Mouse (Mus musculus): ENCODE results near the gene Alox8. TPM values are rescaled to one million over a fixed set of nuclear protein-coding genes. Genes with fewer than 3 reads are reported as not detected.

Alox8 gene
- polyA plus RNA-seq, 1 experiment = 1.8 TPM

DNA sequence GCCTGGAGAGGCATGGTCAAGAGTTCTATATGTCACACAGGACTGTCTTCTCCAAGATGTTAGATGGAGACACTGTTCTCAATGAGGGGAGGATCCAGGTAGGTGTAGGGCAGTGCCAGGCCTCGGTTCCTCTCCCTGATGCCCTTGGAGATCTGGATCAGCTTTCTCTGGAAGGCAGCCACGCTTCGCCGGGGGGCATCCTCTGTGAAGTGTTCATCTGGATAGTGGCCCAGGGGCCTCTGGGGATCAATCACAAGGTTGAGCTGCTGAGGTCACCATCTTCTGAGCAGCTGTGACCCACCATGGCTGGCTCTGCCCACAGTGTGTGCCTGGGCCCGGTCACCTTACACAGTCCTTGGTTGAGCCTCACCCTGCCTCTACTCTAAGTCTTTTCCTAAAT lies 12.6 kb downstream of the Alox8 start:
- no peak for DNase-seq (ENCODE audit: extremely low spot score in 1 of 2, low spot score in 1 of 2)

GRCm38 (mm10) chr11:69180120-69180519 lies 17.5 kb downstream of the Alox8 start:
- no peak for DNase-seq (ENCODE audit: extremely low spot score in 1 of 2, low spot score in 1 of 2)

- no peak for DNase-seq (ENCODE audit: extremely low spot score in 1 of 2, low spot score in 1 of 2)
These were observed 18.1 kb downstream of the Alox8 start for GRCm38 (mm10) chr11:69179512-69179911.

GRCm38 (mm10) chr11:69178525-69178924 lies 19.1 kb downstream of the Alox8 start:
- DNase-seq (ENCODE audit: extremely low spot score in 1 of 2, low spot score in 1 of 2) = no peak

DNA sequence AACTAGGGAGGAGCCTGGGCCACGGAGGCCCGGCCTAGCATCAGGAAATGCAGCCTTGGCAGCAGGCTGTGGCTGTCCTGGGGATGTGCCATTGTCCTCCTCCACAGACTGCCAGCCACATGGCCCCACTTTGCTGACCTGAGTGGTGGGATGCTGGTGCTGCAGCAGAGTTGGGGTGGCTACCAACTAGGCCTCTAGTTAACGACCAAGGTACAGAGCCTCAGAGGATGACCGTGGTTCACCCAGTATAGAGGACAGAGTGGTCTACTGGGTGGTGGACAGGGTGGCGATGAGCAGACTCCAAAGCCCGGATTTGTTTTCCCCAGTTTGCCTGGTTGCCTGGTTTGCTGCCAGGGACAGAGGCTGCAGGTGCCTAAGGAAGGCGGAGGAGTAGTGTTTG lies 22.9 kb downstream of the Alox8 start:
- DNase-seq (ENCODE audit: extremely low spot score in 1 of 2, low spot score in 1 of 2) = no peak

DNA sequence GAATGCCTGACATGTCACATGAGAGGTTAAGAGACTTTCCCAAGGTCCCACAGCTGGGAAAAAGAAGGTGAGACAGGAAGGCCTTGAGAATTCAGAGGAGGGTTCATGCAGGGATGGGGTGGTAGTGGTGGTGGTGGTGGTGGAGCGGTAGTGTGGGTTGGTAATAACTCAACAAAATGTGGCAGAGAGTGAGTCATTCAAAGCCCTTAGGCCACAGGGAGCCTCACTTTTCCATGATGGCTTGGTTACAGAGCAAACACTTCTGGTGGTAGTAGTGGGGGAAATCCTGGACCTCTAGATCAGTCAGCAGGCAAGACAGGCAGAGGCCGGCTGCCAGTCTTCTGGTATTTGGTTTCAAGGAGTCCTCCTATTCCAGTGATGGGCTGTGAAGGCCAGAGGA lies 25.0 kb downstream of the Alox8 start:
- no peak for DNase-seq (ENCODE audit: extremely low spot score in 1 of 2, low spot score in 1 of 2)

- DNase-seq (ENCODE audit: extremely low spot score in 1 of 2, low spot score in 1 of 2) = peak in 1 of 2 experiments; percentile 62
These were observed 26.0 kb downstream of the Alox8 start for GRCm38 (mm10) chr11:69171626-69172025.

- DNase-seq (ENCODE audit: extremely low spot score in 1 of 2, low spot score in 1 of 2) = peak; percentile 46 to 76
These were observed 28.3 kb downstream of the Alox8 start for GRCm38 (mm10) chr11:69169313-69169712.

DNA sequence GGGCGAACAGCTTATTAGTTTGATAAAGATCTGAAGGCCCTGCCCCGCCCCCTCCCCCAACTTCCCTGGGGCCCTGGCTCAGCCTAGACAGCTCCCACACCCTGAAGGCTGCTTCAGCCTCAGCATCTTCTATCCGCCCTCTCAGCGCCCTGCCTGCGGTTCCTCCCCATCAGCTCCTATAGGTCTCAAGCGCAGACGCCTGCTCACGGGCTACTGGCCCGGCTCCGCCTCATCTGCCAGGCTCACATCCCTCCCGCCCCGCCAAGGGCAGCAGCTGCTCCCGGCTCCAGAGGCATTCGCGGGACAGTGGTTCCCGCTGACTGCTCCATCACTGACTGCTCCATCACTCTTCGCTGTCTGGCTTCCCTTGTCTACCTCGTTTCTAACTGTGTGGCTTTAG lies 40.8 kb downstream of the Alox8 start, which contains the start of gene Alox12b:
Gene Alox12b (plus strand): TSS at position 190 of the 400 bp plus-strand sequence.
- DNase-seq (ENCODE audit: extremely low spot score in 1 of 2, low spot score in 1 of 2) = peak in 1 of 2 experiments; percentile 51

- DNase-seq (ENCODE audit: extremely low spot score in 1 of 2, low spot score in 1 of 2) = peak in 1 of 2 experiments; percentile 50
These were observed 42.3 kb downstream of the Alox8 start for GRCm38 (mm10) chr11:69155351-69155750.

DNA sequence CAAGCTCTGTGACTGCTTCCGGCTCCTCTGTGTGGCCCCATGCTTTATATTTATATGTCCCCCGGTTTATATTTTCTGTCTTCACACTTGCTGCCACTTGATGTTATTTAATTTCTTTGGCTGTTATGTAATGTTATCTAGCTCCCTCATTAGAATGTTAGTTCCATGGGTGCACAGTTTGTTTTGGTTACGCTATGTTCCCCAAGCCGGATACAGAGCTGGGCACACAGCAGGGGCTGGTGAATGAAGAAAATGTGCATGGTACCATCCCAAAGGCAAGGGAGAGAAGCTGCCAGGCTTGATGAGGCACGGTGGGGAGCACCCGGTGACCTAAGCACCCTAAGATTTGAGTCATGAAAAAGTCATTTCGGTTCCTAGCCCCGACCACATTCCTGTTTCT lies 43.8 kb downstream of the Alox8 start:
- no peak for DNase-seq (ENCODE audit: extremely low spot score in 1 of 2, low spot score in 1 of 2)

DNA sequence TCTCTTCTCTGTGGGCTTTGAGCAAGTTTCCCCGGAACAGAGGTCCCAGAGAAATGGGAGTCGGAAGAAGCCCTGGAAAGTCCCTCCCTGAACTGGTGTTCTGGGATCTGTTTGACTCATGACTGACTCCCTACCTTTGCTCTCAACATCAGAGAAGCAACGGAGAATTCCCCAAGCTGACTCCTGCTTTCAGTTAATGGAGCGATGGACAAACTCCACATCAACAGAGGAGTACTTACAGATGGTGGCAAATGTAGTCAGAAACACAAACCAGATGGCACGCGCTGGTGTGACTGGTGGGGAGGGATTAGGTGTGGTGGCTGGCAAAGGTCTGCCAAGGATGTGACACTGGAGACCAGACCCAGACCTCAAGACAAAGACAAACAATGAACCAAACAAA lies 46.6 kb downstream of the Alox8 start:
- DNase-seq (ENCODE audit: extremely low spot score in 1 of 2, low spot score in 1 of 2) = no peak

- peak in 1 of 2 experiments; percentile 80 for DNase-seq (ENCODE audit: extremely low spot score in 1 of 2, low spot score in 1 of 2)
These were observed 47.2 kb downstream of the Alox8 start for GRCm38 (mm10) chr11:69150444-69150843.

- DNase-seq (ENCODE audit: extremely low spot score in 1 of 2, low spot score in 1 of 2) = no peak
These were observed 47.9 kb downstream of the Alox8 start for GRCm38 (mm10) chr11:69149728-69150127.

GRCm38 (mm10) chr11:69148451-69148960 lies 49.1 kb downstream of the Alox8 start:
- DNase-seq (ENCODE audit: extremely low spot score in 1 of 2, low spot score in 1 of 2) = no peak

- DNase-seq (ENCODE audit: extremely low spot score in 1 of 2, low spot score in 1 of 2) = no peak
These were observed 50.1 kb downstream of the Alox8 start for GRCm38 (mm10) chr11:69147546-69147945.

DNA sequence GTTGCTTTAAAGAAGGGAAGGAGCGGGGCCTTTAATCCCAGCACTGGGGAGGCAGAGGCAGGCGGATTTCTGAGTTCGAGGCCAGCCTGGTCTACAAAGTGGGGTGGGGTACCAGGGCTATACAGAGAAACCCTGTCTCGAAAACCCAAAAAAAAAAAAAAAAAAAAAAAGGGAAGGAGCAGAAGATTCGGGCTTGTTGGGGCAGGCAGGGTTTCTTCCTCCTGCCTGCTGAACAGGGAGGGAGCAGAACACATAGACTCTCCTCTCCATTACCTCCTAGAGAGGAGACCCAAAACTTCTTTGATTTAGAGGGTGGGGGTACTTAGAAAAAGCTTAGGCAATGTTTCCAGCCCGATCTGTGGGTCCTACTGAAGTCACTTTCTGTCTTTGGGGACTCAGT lies 62.3 kb downstream of the Alox8 start:
- no peak for DNase-seq (ENCODE audit: extremely low spot score in 1 of 2, low spot score in 1 of 2)

- DNase-seq (ENCODE audit: extremely low spot score in 1 of 2, low spot score in 1 of 2) = no peak
These were observed 63.0 kb downstream of the Alox8 start for GRCm38 (mm10) chr11:69134622-69134968.

Other genes with a start within 250 kb of the Alox8 start
- gene Arhgef15, start 240.4 kb downstream of the Alox8 start, polyA plus RNA-seq (2012; rRNA removed) = 17.6 and 23.9 TPM in 2 replicates
- gene Slc25a35, start 229.7 kb downstream of the Alox8 start, polyA plus RNA-seq (2012; rRNA removed) = 15.3 and 15.5 TPM in 2 replicates
- gene Rangrf, start 222.7 kb downstream of the Alox8 start, polyA plus RNA-seq (2012; rRNA removed) = 26.1 and 26.2 TPM in 2 replicates
- 19.0 and 19.8 TPM in 2 replicates for gene Pfas, start 189.4 kb downstream of the Alox8 start, polyA plus RNA-seq (2012; rRNA removed)
- gene Ctc1, start 181.9 kb downstream of the Alox8 start, polyA plus RNA-seq (2012; rRNA removed) = 48.7 and 49.2 TPM in 2 replicates
- gene Aurkb, start 152.2 kb downstream of the Alox8 start, polyA plus RNA-seq (2012; rRNA removed) = 0.96 and 1.1 TPM in 2 replicates
- 28.6 and 32.0 TPM in 2 replicates for gene Borcs6, start 138.1 kb downstream of the Alox8 start, polyA plus RNA-seq (2012; rRNA removed)
- 22.0 and 23.5 TPM in 2 replicates for gene Tmem107, start 127.0 kb downstream of the Alox8 start, polyA plus RNA-seq (2012; rRNA removed)
- 1,200 and 1,339 TPM in 2 replicates for gene Vamp2, start 109.4 kb downstream of the Alox8 start, polyA plus RNA-seq (2012; rRNA removed)
- gene Per1, start 102.6 kb downstream of the Alox8 start, polyA plus RNA-seq (2012; rRNA removed) = 42.7 and 55.8 TPM in 2 replicates
- gene Hes7, start 77.4 kb downstream of the Alox8 start, polyA plus RNA-seq (2012; rRNA removed) = 0.78 and 0.86 TPM in 2 replicates
- gene 9130213A22Rik, start 75.3 kb downstream of the Alox8 start, polyA plus RNA-seq (2012; rRNA removed) = 1.8 and 1.9 TPM in 2 replicates
- gene Aloxe3, start 71.9 kb downstream of the Alox8 start, polyA plus RNA-seq (2012; rRNA removed) = 5.1 and 8.0 TPM in 2 replicates
- 2.0 TPM in 2 replicates for gene Alox12b, start 40.9 kb downstream of the Alox8 start, polyA plus RNA-seq (2012; rRNA removed)
- gene Gucy2e, start 39.2 kb upstream of the Alox8 start, polyA plus RNA-seq (2012; rRNA removed) = 0.92 and 1.00 TPM in 2 replicates
- gene Cntrob, start 125.9 kb upstream of the Alox8 start, polyA plus RNA-seq (2012; rRNA removed) = 27.8 and 31.3 TPM in 2 replicates
- gene Trappc1, start 126.1 kb upstream of the Alox8 start, polyA plus RNA-seq (2012; rRNA removed) = 73.4 and 85.0 TPM in 2 replicates
- 105 and 109 TPM in 2 replicates for gene Kcnab3, start 128.4 kb upstream of the Alox8 start, polyA plus RNA-seq (2012; rRNA removed)
- gene Rnf227, start 142.6 kb upstream of the Alox8 start, polyA plus RNA-seq (2012; rRNA removed) = 130 and 138 TPM in 2 replicates
- 374 and 399 TPM in 2 replicates for gene Chd3, start 171.6 kb upstream of the Alox8 start, polyA plus RNA-seq (2012; rRNA removed)
- gene Naa38, start 197.6 kb upstream of the Alox8 start, polyA plus RNA-seq (2012; rRNA removed) = 179 and 182 TPM in 2 replicates
- 34.2 and 35.7 TPM in 2 replicates for gene Cyb5d1, start 197.8 kb upstream of the Alox8 start, polyA plus RNA-seq (2012; rRNA removed)
- 4.1 and 4.6 TPM in 2 replicates for gene Tmem88, start 200.4 kb upstream of the Alox8 start, polyA plus RNA-seq (2012; rRNA removed)
- 12.3 and 12.7 TPM in 2 replicates for gene Kdm6b, start 215.8 kb upstream of the Alox8 start, polyA plus RNA-seq (2012; rRNA removed)